Mouse (Mus musculus) kidney, embryonic 16.5 days (tissue): ENCODE results near the gene Sarnp. TPM values are rescaled to one million over a fixed set of nuclear protein-coding genes. Genes with fewer than 3 reads are reported as not detected.

ENCODE experiments used
- ATAC-seq: fragments of 200-750 bp; cut with Nextera tagmentation; 2 replicates; pipeline ENCODE4 v1.8.0; 2017; ENCODE audit warnings: moderate TSS enrichment; ENCODE audit not compliant: low FRiP score, low TSS enrichment
- H3K27ac ChIP-seq: fragments of 300-500 bp; sonication (generic); 2 replicates; pipeline ENCODE4 v1.5.1; 2014; ENCODE audit warnings: low read length
- H3K27me3 ChIP-seq: fragments of 300-500 bp; sonication (generic); 2 replicates; pipeline ENCODE4 v1.6.1; 2014; ENCODE audit warnings: low read length, control low read depth, mixed read lengths; ENCODE audit not compliant: insufficient read depth
- H3K36me3 ChIP-seq: fragments of 300-500 bp; sonication (generic); 2 replicates; pipeline ENCODE4 v1.6.1; 2014; ENCODE audit warnings: low read length, control low read depth, mixed read lengths; ENCODE audit not compliant: insufficient read depth
- H3K4me1 ChIP-seq: fragments of 300-500 bp; sonication (generic); 2 replicates; pipeline ENCODE4 v1.6.1; 2014; ENCODE audit warnings: low read length, control low read depth, mixed read lengths; ENCODE audit not compliant: insufficient read depth
- H3K4me2 ChIP-seq: fragments of 300-500 bp; sonication (generic); replicated peaks from 2 replicates; pipeline ENCODE4 v1.6.1; 2014; ENCODE audit warnings: low read depth, low read length
- H3K4me3 ChIP-seq: fragments of 300-500 bp; sonication (generic); 2 replicates; pipeline ENCODE4 v1.5.1; 2014; ENCODE audit warnings: mild to moderate bottlenecking, low read length
- H3K9ac ChIP-seq: fragments of 300-500 bp; sonication (generic); replicated peaks from 2 replicates; pipeline ENCODE4 v1.6.1; 2014; ENCODE audit warnings: low read length
- H3K9me3 ChIP-seq: fragments of 300-500 bp; sonication (generic); 2 replicates; pipeline ENCODE4 v1.6.1; 2016; ENCODE audit warnings: low read length, control low read depth
- WGBS: fragments of 180-500 bp; shearing (Covaris S2); extraction: QIAGEN DNeasy Blood & Tissue Kit; methylation state at CpG from one replicate; pipeline ENCODE4 v1.1.7; 2014; 5-methylcytosine and 5-hydroxymethylcytosine counted together
- polyA plus RNA-seq: library from polyadenylated mRNA; unstranded; fragments of >200 nt; fragmentation: Nextera tagmentation; extraction: Ambion mirVana; gene quantifications from 2 replicates; pipeline ENCODE4 v1.2.1, GENCODE M21; 2015

The Sarnp gene
- polyA plus RNA-seq, 1 experiment from 2014 or later: 198 TPM

DNA sequence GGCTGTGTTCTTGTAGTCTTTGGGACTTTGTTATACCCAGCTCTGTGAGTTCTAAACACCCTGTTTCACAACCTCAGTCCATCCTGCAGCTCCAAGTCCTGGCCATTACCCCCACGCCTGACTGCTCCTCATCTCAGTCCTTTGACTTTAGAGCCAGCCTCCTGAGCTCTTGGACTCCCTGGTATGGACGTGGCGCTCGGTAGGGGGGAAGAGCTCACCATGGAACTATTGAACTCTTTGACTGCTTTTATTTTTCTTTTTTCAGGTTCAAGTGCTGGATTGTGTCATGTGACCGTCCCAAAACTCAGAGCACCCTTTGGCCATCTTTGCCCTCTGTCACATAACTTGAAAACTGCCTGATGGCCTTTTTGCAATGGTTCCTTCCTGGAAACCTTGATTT, 64.9 kb downstream of the Sarnp start:
- Histone ChIP-seq H3K27me3 (no peaks in the 10 kb centered on the region), H3K36me3 (peaks cover 27% of the 10 kb centered on the region), H3K9me3 (no peaks in the 10 kb centered on the region), H3K9ac (no peak overlapping the region), H3K4me3 (no peak overlapping the region), H3K4me1 (no peaks in the 10 kb centered on the region), H3K27ac (no peak overlapping the region), H3K4me2 (no peak overlapping the region)
- 79% methylated on average over 5 of the region's 5 CpGs for WGBS
- peak; percentile 64; the same call in 1 of the 2 replicates for ATAC-seq

DNA sequence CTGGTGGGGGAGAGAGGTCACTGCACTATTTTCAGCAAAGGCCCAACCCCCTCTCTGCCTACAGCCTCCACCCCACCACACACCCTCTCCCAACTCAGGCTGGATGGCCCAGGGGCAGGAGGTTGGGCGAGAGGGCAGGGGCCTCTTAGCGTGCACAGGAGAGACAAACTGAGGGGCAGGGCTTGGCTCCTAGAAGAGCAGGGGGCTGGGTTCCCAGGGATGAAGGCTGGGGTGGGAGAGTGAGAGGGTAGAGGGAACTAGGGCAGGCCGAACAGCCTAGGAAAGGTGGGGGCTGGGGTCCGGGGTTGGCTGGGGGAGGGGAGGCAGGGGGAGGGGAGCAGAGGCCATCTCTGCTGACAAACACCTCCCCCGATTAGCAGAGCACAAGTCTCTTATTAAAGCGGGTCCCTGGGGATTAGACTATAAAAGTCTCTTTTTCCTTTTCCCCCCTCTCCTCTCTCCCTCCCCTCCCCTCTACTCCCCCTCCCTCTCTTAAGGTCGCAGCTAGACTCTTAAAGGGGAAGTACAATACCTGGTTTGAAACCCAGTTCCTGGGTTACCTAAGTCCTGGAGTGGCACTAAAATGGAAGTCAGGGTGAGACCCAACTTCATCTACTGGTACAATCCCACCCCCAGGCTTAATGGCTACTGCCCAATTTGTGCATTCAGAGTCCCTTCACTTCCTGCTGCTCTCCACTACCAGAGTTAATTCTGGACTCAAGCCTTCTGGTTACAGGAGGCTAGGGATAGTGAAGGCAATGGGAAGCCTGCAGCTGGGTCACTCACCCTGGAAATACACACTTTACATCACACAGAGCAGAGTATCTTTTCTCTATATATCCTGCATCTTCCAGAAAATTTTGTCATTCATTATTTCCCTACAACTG, 72.1 kb downstream of the Sarnp start:
- Histone ChIP-seq H3K27me3 (no peaks in the 10 kb centered on the region; the same call in 1 of the 2 replicates), H3K9me3 (no peaks in the 10 kb centered on the region), H3K36me3 (peaks cover 28% of the 10 kb centered on the region), H3K9ac (peak overlapping the region; percentile 87), H3K4me3 (peak overlapping the region; percentile 82), H3K27ac (peak overlapping the region; percentile 94), H3K4me2 (peak overlapping the region; percentile 94), H3K4me1 (peaks cover 32% of the 10 kb centered on the region)
- ATAC-seq: peak; percentile 67
- WGBS: 0% methylated on average over 7 of the region's 7 CpGs

DNA sequence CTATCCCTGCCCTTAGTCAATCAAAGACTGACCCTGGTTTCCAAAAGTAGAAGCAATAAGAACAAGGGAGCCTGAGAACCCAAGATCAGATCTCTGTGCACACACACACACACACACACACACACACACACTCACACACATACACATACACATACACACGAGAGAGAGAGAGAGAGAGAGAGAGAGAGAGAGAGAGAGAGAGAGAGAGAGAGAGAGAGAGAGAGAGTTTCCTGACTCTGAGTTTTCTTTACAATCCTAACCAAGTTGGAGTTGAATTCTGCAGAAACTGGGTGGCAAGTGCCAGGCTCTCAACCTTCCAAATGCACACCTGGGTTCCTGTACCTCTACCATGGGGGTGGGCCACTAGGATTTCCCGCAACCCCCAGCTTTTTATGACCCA, 72.7 kb downstream of the Sarnp start:
- H3K9ac ChIP-seq: peak overlapping the region; percentile 87
- WGBS: 22% methylated on average over 1 of the region's 2 CpGs

DNA sequence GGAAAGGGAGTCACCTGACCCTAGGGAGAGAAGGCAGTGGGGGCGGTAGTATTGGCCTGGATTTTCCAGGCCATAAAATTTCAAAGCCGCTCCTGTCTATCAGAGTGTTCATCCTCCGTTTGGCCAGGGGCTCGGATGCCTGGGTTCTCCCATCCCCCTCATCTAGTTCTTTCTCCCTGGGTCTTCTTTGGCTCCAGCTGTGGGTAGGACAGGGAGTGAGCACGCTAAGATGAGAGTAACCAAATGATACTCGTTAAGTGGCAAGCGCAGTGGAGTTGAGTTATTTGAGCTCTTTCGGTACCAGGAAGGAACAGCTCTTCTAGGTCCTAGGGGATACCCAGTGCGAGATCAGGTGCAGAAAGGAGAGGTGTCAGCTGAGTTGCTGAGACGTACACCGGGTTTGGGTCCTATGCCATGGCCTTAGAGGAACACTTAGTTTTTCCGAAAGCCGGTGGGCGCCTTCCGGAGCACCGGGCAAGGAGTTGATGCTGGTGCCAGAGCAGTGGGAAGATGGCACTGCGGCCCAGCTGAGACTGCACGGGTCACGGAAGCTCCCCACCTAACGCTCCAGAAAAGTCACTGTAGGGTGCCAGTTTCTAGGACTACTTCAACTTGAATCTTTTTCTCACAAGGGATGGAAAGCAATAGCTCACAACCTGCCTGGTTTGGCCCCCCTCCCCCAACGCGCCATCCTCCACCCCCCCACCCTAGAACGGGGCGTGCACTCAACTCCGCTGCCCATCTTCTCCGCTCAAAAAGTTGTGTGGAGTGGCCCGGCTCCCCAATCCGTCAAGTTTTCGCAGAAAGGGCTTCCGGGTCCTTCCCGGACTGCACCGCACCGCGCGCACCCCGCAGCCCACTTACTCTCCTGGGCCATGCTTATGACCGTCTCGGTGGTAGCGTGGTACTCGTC, 73.5 kb downstream of the Sarnp start:
- Histone ChIP-seq H3K9me3 (no peaks in the 10 kb centered on the region), H3K9ac (peak overlapping the region; percentile 87), H3K4me2 (peak overlapping the region; percentile 94), H3K4me3 (peak overlapping the region; percentile 82), H3K36me3 (peaks cover 15% of the 10 kb centered on the region), H3K4me1 (peaks cover 37% of the 10 kb centered on the region), H3K27ac (peak overlapping the region; percentile 94), H3K27me3 (no peaks in the 10 kb centered on the region; the same call in 1 of the 2 replicates)
- ATAC-seq: peak; percentile 0; the same call in 1 of the 2 replicates
- WGBS: under 1% methylated on average over 40 of the region's 40 CpGs

More for the DNA sequence above, 72.7 kb downstream of the Sarnp start:
- ATAC-seq: no peak
- H3K27me3 ChIP-seq: no peaks in the 10 kb centered on the region; the same call in 1 of the 2 replicates
- H3K9me3 ChIP-seq: no peaks in the 10 kb centered on the region
- peak overlapping the region; percentile 94 for H3K4me2 ChIP-seq
- peaks cover 32% of the 10 kb centered on the region for H3K4me1 ChIP-seq
- H3K4me3 ChIP-seq: peak overlapping the region; percentile 82
- H3K27ac ChIP-seq: peak overlapping the region; percentile 94
- H3K36me3 ChIP-seq: peaks cover 23% of the 10 kb centered on the region

DNA sequence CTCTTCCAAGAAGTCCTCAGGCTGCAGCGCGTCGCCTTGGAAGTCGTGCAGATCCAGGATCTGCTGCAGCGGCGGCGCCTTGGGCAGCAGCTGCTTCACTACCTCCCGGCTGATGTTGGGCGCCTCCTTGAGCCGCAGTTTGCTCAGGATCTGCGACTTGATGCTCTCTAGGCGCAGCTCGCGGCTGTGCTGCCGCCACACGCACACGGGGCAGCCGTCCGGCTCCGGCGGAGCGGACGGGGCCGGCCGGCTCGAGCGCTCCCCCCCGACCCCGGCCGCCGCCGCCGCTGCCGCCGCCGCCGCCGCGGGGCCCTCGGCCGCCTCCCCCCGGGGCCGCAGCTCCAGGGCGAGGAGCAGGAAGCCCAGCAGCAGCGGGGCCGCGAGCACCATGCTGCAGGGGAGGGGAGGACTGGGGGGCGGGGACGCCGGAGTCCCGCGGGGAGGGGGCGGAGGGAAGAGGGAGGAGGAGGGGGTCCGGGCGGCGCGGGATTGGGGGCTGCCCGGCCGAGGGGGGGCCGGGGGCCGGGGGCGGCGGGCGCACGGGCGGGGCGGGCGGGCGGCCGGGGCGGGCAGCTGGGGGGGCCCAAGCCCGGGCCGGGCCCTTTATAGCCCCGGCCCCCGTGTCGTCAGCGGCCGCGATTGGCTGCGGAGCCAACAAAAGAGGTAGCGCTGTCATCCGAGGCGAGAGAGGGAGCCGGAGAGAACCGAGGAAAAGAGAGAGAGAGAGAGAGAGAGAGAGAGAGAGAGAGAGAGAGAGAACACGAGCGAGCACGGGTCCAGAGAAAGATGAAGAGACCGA, 74.4 kb downstream of the Sarnp start, which contains the start of gene Gdf11:
TSS of gene Gdf11 (minus strand) at position 423 of the 799 bp plus-strand sequence.
- under 1% methylated on average over 55 of the region's 89 CpGs for WGBS
- ATAC-seq: peak; percentile 69
- Histone ChIP-seq H3K4me3 (peak within 1 kb of the TSS; percentile 82), H3K36me3 (peaks cover 7% of the 10 kb centered on the region), H3K9me3 (no peaks in the 10 kb centered on the region), H3K27ac (peak within 1 kb of the TSS; percentile 94), H3K4me2 (peak within 1 kb of the TSS; percentile 94), H3K4me1 (peaks cover 43% of the 10 kb centered on the region), H3K9ac (peak within 1 kb of the TSS; percentile 87), H3K27me3 (peaks cover 8% of the 10 kb centered on the region)

DNA sequence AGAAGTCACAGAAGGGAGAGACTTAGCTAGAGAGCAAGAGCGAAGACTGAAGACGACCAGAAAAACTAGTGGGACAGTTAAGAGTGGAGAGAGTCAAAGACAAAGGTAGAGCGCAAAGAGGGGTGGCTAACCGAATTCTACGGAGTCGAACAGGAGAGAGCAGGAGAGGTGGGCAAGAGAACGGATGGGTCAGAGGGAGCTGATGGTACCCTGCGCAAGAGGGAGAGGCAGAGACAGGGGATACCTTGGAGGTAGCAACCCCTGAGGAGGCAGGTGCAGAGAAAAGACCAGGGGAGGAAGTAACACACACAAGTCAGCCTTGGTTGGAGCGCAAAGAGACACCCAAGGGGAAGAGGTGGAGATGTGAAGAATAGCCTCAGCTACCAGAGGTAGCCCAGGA, 75.1 kb downstream of the Sarnp start:
- Histone ChIP-seq H3K4me3 (peak overlapping the region; percentile 82), H3K36me3 (peaks cover 7% of the 10 kb centered on the region), H3K9me3 (no peaks in the 10 kb centered on the region), H3K4me2 (peak overlapping the region; percentile 94), H3K27me3 (peaks cover 14% of the 10 kb centered on the region), H3K9ac (peak overlapping the region; percentile 87), H3K4me1 (peaks cover 43% of the 10 kb centered on the region), H3K27ac (peak overlapping the region; percentile 94)
- ATAC-seq: no peak
- 2% methylated on average over 9 of the region's 9 CpGs for WGBS

DNA sequence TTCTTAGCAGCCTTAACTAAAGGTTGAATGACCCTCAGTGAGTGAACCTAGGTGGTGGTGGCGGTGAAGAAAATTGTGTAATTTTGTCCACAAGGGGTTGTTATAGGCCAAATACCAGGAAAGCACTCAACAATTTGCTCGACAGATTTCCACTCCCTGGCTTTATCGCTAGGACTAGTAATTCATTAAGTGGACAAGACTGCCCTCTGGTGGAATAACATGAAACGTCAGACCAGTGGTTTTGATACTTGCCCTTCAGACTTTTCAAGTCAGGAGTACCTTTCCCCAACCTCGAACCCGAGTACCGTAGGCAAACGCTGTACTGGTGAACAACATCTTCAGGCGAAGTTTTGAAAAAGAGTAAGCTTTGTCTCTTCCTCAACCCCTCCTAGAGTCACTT, 78.3 kb downstream of the Sarnp start:
- Histone ChIP-seq H3K4me2 (peak overlapping the region; percentile 35), H3K4me3 (peak overlapping the region; percentile 17), H3K27ac (no peak overlapping the region), H3K9ac (0 out of 2 replicates have a peak overlapping the region, but pooled peaks have one; percentile 41), H3K27me3 (peaks cover 14% of the 10 kb centered on the region), H3K36me3 (no peaks in the 10 kb centered on the region), H3K4me1 (peaks cover 26% of the 10 kb centered on the region), H3K9me3 (no peaks in the 10 kb centered on the region)
- ATAC-seq: no peak
- WGBS: 0% methylated on average over 9 of the region's 9 CpGs

DNA sequence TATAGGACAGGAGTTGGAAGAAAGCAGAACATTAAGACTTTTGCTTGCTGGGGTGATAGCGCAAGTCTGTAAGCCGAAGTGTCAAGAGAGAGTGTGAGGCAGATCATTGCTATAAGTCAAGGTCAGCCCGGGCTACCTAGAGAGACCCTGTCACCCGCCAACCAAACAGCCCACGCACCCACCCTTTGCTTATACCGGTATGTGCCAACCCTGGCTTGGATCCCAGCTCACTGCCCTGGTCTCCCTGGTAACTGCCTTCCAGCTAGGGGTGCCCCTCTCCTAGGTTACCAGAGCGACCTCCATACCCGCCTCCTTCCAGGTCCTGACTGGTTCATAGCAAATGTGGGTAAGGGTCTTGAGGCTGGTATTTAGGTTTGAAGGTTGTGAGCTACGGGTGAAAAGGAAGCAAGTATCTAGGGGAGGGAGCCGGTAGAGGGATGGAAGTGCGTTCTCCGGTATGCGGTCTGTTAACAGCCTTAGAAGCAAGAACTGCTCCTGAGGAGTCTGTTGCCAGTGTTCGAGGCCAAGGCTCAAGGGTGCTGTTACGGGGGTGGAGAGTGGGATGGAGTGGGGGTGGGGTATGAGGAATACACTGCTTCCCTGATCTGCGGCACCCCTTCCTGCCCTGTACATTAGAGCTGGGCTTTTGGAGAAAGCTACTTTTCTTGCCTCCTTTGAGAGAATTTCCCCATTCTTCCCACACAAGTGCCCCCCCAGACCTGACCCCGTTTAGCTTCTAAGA, 79.0 kb downstream of the Sarnp start:
- H3K9me3 ChIP-seq: no peaks in the 10 kb centered on the region
- H3K4me2 ChIP-seq: peak overlapping the region; percentile 35
- ATAC-seq: no peak
- peaks cover 14% of the 10 kb centered on the region for H3K27me3 ChIP-seq
- 0 out of 2 replicates have a peak overlapping the region, but pooled peaks have one; percentile 41 for H3K9ac ChIP-seq
- WGBS: 5% methylated on average over 17 of the region's 17 CpGs
- H3K27ac ChIP-seq: no peak overlapping the region
- peak overlapping the region; percentile 17 for H3K4me3 ChIP-seq
- no peaks in the 10 kb centered on the region for H3K36me3 ChIP-seq
- H3K4me1 ChIP-seq: peaks cover 23% of the 10 kb centered on the region
